Mouse (Mus musculus) hindbrain, postnatal 0 days (tissue): ENCODE measurements at regions not wholly inside any gene's neighbourhood (a gene's known extent, or its start where the extent isn't known, plus 50 kb on each side); places are given as distances from the start of the nearest gene placed in this dataset.
A peak's percentile ranks its signal among the peaks of the same experiment; 100 is the strongest.

ENCODE experiments used
- ATAC-seq: fragments of 200-750 bp; cut with Nextera tagmentation; 2 replicates; pipeline ENCODE4 v1.8.0; 2017; ENCODE audit warnings: mild to moderate bottlenecking, moderate TSS enrichment, moderate library complexity
- DNase-seq: peaks from one replicate; pipeline ENCODE4 v3.0.0-alpha.2; 2015; ENCODE audit warnings: low spot score
- H3K27ac ChIP-seq: fragments of 300-500 bp; sonication (generic); 2 replicates; pipeline ENCODE4 v1.5.1; 2014; ENCODE audit warnings: mild to moderate bottlenecking
- H3K27me3 ChIP-seq: fragments of 300-500 bp; sonication (generic); 2 replicates; pipeline ENCODE4 v1.6.1; 2014; ENCODE audit warnings: low read length, mixed read lengths; ENCODE audit not compliant: insufficient read depth
- H3K36me3 ChIP-seq: fragments of 300-500 bp; sonication (generic); 2 replicates; pipeline ENCODE4 v1.6.1; 2014; ENCODE audit warnings: low read length, mixed read lengths; ENCODE audit not compliant: insufficient read depth
- H3K4me1 ChIP-seq: fragments of 300-500 bp; sonication (generic); 2 replicates; pipeline ENCODE4 v1.6.1; 2014; ENCODE audit warnings: antibody characterized with exemption, low read length, mixed read lengths; ENCODE audit not compliant: insufficient read depth
- H3K4me2 ChIP-seq: fragments of 300-500 bp; sonication (generic); 2 replicates; pipeline ENCODE4 v1.6.1; 2014; ENCODE audit warnings: low read depth, mild to moderate bottlenecking, low read length, moderate library complexity, mixed read lengths
- H3K4me3 ChIP-seq: fragments of 300-500 bp; sonication (generic); 2 replicates; pipeline ENCODE4 v1.5.1; 2014; ENCODE audit warnings: low read length
- H3K9ac ChIP-seq: fragments of 300-500 bp; sonication (generic); replicated peaks from 2 replicates; pipeline ENCODE4 v1.6.1; 2014; ENCODE audit warnings: mild to moderate bottlenecking, low read length, moderate library complexity, mixed read lengths
- H3K9me3 ChIP-seq: fragments of 300-500 bp; sonication (generic); 2 replicates; pipeline ENCODE4 v1.6.1; 2016; ENCODE audit warnings: low read length, mixed read lengths
- CTCF ChIP-seq: IDR thresholded peaks from 2 replicates; pipeline ENCODE4 v1.5.1; 2016; ENCODE audit warnings: antibody characterized with exemption, control low read depth, low read depth
- WGBS: fragments of 180-500 bp; shearing (Covaris S2); extraction: QIAGEN DNeasy Blood & Tissue Kit; methylation state at CpG from one replicate; pipeline ENCODE4 v1.1.7; 2014; 5-methylcytosine and 5-hydroxymethylcytosine counted together

GRCm38 (mm10) chr16:15074407-15074806 lies 168.0 kb downstream of the Efcab1 start:
- H3K9ac ChIP-seq = no peak overlapping the region
- no peaks in the 10 kb centered on the region for H3K36me3 ChIP-seq
- H3K9me3 ChIP-seq = no peaks in the 10 kb centered on the region
- no peak overlapping the region for H3K27ac ChIP-seq
- DNase-seq = no peak
- no peak overlapping the region for H3K4me3 ChIP-seq
- ATAC-seq = no peak
- H3K4me1 ChIP-seq = no peaks in the 10 kb centered on the region
- no peaks in the 10 kb centered on the region for H3K27me3 ChIP-seq
- no peak for TF ChIP-seq CTCF
- H3K4me2 ChIP-seq = no peak overlapping the region

- ATAC-seq (no peak), DNase-seq (no peak)
- Histone ChIP-seq H3K9me3 (no peaks in the 10 kb centered on the region), H3K4me2 (no peak overlapping the region), H3K27ac (no peak overlapping the region), H3K4me1 (peaks cover 7% of the 10 kb centered on the region; the same call in 1 of the 2 replicates), H3K36me3 (no peaks in the 10 kb centered on the region), H3K27me3 (0 out of 2 replicates have a peak, but pooled peaks cover 5% of the 10 kb centered on the region), H3K4me3 (no peak overlapping the region), H3K9ac (no peak overlapping the region)
- no peak for TF ChIP-seq CTCF
- 60% methylated on average over 3 of the region's 3 CpGs for WGBS
Observed at GRCm38 (mm10) chr16:15083692-15084091, 177.3 kb downstream of the Efcab1 start.

DNA sequence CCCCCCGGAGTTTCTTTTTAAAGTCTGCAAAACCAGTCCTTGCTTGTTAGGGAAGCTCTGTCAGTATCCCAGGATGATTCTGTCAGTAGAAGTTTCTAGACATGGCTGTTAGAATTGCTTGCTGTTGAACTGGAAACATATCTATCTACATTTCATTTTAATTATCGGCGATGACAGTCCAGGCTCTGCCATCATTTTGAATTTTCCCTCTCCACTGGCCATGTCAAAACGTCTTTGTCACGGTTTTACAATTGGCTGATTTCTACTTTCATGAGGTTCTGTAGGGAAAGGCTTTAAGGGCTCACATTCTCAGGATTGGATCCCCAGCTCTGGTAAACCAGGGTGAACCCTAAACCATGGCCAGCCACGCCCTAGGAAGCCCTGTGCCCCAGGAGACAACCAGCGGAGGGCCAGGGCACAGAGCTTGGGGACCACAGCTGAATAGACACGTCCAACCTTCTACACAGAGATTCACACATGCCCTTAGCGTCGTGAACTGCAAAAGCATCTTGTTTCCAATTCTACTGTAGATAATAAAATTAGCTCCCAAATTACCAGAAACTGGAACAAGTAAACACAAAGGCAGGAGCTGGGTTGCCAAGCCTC lies 177.8 kb downstream of the Efcab1 start:
- WGBS = 20% methylated on average over 10 of the region's 10 CpGs
- no peak for TF ChIP-seq CTCF
- H3K4me1 ChIP-seq = peaks cover 7% of the 10 kb centered on the region; the same call in 1 of the 2 replicates
- ATAC-seq (peak; percentile 43; the same call in 1 of the 2 replicates), DNase-seq (no peak)
- H3K9ac ChIP-seq = peak overlapping the region; percentile 51; the same call in 1 of the 2 replicates
- H3K27me3 ChIP-seq = 0 out of 2 replicates have a peak, but pooled peaks cover 5% of the 10 kb centered on the region
- H3K36me3 ChIP-seq = no peaks in the 10 kb centered on the region
- H3K4me2 ChIP-seq = peak overlapping the region; percentile 83
- no peak overlapping the region for H3K27ac ChIP-seq
- H3K4me3 ChIP-seq = peak overlapping the region; percentile 57
- no peaks in the 10 kb centered on the region for H3K9me3 ChIP-seq

DNA sequence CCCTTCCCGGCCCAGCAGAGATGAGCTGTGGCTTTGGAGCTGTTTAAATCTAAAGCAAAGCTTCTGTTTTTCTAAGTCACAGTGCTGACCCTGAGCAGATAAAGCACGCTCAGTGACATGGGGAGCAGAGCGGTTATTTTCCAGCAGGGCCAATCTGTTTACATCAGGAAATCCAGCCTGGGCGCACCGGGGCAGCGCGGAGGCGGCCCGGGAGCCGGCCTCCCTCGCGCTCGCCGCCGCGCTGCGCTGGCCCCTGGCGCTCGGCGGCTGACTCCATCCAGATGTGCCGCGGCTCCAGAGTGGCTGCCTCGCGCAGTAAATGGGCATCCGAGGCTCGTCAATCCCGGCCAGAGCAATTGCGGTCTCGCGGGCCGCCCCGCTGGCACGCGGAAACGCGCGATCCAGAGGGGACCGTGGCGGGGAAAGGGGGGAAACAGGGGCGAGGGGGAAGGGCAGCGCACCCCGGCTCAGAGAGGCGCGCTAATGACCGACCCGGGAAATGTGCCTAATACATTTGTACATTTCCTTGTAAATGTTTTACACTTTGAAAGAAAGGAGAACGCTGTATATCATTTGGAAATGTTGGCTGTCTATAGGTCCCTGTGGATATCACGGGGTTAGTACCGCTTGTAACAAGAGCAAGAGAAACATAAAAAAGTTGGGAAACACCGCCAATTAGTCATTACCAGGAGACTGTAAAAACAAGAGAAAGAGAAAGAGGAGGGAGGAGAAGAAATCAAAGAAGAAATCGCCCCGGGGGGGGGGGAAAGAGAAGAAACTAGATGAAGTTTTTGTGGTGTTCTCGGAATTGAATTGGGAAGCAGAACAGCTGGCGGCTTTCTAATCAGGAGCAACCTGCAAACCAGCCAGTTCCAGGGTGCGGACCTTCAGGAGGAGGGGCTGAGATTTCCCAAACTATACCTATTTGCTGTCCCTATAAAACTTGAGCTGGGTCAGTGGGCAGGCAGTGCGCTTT lies 178.6 kb downstream of the Efcab1 start:
- H3K4me2 ChIP-seq = peak overlapping the region; percentile 83
- H3K9me3 ChIP-seq = no peaks in the 10 kb centered on the region
- peaks cover 7% of the 10 kb centered on the region; the same call in 1 of the 2 replicates for H3K4me1 ChIP-seq
- H3K4me3 ChIP-seq = peak overlapping the region; percentile 57
- no peaks in the 10 kb centered on the region for H3K36me3 ChIP-seq
- peak overlapping the region; percentile 51; the same call in 1 of the 2 replicates for H3K9ac ChIP-seq
- H3K27me3 ChIP-seq = 0 out of 2 replicates have a peak, but pooled peaks cover 5% of the 10 kb centered on the region
- TF ChIP-seq CTCF = no peak
- ATAC-seq (peak; percentile 83), DNase-seq (peak; percentile 36)
- WGBS = 1% methylated on average over 55 of the region's 56 CpGs
- no peak overlapping the region for H3K27ac ChIP-seq

DNA sequence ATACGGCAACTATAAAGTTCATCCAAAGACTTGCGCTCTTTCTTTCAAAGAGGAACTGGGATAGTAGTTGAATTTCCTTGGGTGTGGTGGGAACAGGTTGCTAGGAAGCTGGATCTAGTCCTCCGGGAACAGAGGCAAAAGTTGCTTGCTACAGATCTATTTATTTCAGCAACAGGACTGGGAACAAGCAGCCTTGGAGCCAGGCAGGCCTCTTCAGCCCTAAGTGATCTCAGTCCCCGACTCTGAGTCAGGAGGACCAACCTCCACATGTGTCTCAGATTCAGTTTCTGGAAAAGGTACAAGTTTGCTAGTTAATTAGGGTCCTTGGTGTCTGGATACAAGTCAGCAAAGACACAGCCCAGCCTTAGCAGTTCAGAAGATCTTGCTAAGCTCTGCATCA lies 180.2 kb downstream of the Efcab1 start:
- no peak for ATAC-seq
- no peak for TF ChIP-seq CTCF
- Histone ChIP-seq H3K4me2 (no peak overlapping the region), H3K36me3 (no peaks in the 10 kb centered on the region), H3K27me3 (0 out of 2 replicates have a peak, but pooled peaks cover 5% of the 10 kb centered on the region), H3K9me3 (no peaks in the 10 kb centered on the region), H3K4me3 (no peak overlapping the region), H3K4me1 (peaks cover 7% of the 10 kb centered on the region; the same call in 1 of the 2 replicates), H3K27ac (no peak overlapping the region), H3K9ac (no peak overlapping the region)
- DNase-seq = no peak
- WGBS = 81% methylated on average over 4 of the region's 4 CpGs

- no peaks in the 10 kb centered on the region for H3K27me3 ChIP-seq
- no peaks in the 10 kb centered on the region for H3K4me1 ChIP-seq
- H3K27ac ChIP-seq = no peak overlapping the region
- TF ChIP-seq CTCF = no peak
- DNase-seq (no peak), ATAC-seq (no peak)
- no peak overlapping the region for H3K4me2 ChIP-seq
- H3K9me3 ChIP-seq = no peaks in the 10 kb centered on the region
- no peak overlapping the region for H3K4me3 ChIP-seq
- 53% methylated on average over 1 of the region's 1 CpGs for WGBS
- no peak overlapping the region for H3K9ac ChIP-seq
- H3K36me3 ChIP-seq = no peaks in the 10 kb centered on the region
Observed at GRCm38 (mm10) chr16:15103938-15104337, 197.5 kb downstream of the Efcab1 start.

DNA sequence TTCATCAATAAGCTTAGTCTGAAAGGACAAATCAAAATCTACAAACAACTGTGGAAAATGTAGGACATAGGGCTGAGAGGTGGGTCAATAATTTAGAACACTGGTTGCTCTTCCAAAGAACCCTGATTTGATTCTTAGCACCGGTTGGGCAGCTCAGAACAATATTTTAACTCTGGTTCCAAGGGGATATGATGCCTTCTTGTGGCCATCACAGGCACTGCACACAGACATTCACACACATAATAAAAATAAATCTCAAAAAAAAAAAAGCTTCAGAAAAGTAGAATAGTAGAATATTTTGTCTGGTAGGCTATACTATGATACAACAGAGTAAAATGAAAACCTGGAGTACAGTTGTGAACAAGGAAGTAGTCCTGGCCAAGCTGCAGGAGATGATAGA lies 200.8 kb downstream of the Efcab1 start:
- Histone ChIP-seq H3K4me2 (no peak overlapping the region), H3K9me3 (no peaks in the 10 kb centered on the region), H3K36me3 (no peaks in the 10 kb centered on the region), H3K4me1 (no peaks in the 10 kb centered on the region), H3K27me3 (no peaks in the 10 kb centered on the region), H3K4me3 (no peak overlapping the region), H3K27ac (no peak overlapping the region), H3K9ac (no peak overlapping the region)
- no peak for DNase-seq
- no peak for ATAC-seq
- peak; percentile 9; the same call in 1 of the 2 replicates for TF ChIP-seq CTCF
- whole genome bisulfite sequencing = 80% methylated on average over 1 of the region's 1 CpGs
